Mouse (Mus musculus): Measurements from ENCODE around the gene Zfr2. TPM values are rescaled to one million over a fixed set of nuclear protein-coding genes. Genes with fewer than 3 reads are reported as not detected.

Gene Zfr2
- polyA plus RNA-seq, 1 experiment from 2014 or later, result 0.26 TPM

- Histone ChIP-seq H3K79me2 (ENCODE audit: inconsistent target) (peaks cover 6% of the 10 kb centered on the region), H3K4me3 (ENCODE audit: inconsistent target) (no peak overlapping the region), H3K27ac (no peak overlapping the region), H3K36me3 (ENCODE audit: inconsistent target) (peaks cover 18% of the 10 kb centered on the region; the same call in 1 of the 2 replicates)
- 93% methylated on average over 17 of the region's 19 CpGs for WGBS (ENCODE audit: missing documents)
Measured at GRCm38 (mm10) chr10:81273842-81274241, 40.9 kb downstream of the Zfr2 start.

- Histone ChIP-seq H3K4me3 (ENCODE audit: inconsistent target) (no peak overlapping the region), H3K79me2 (ENCODE audit: inconsistent target) (no peaks in the 10 kb centered on the region), H3K36me3 (ENCODE audit: inconsistent target) (peaks cover 10% of the 10 kb centered on the region; the same call in 1 of the 2 replicates), H3K27ac (no peak overlapping the region)
- 91% methylated on average over 17 of the region's 22 CpGs for WGBS (ENCODE audit: missing documents)
Measured at GRCm38 (mm10) chr10:81277676-81278075, 44.7 kb downstream of the Zfr2 start.

GRCm38 (mm10) chr10:81279496-81279895, 46.5 kb downstream of the Zfr2 start:
- Histone ChIP-seq H3K4me3 (ENCODE audit: inconsistent target) (no peak overlapping the region), H3K27ac (no peak overlapping the region), H3K79me2 (ENCODE audit: inconsistent target) (no peaks in the 10 kb centered on the region), H3K36me3 (ENCODE audit: inconsistent target) (no peaks in the 10 kb centered on the region)
- 92% methylated on average over 10 of the region's 10 CpGs for WGBS (ENCODE audit: missing documents)

DNA sequence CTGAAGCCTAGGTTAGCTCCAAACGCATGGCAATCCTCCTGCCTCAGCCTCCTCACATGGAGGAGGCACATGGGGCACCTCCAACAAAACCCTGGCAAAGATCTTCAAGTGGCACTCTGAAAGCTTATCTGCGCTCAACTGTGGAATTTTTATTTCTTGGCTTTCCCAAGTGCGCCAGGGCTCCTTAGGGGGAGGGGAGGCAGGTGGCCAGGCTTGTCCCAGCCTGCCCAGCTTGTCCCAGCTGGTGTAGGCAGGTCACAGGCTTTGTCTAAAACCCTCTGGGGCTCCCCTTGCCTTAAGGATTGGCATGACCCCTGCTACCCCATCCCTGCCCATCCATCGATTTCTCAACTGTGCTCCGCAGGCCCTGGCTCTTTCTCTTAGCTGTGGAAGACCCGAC, 51.2 kb downstream of the Zfr2 start:
- Histone ChIP-seq H3K79me2 (ENCODE audit: inconsistent target) (no peaks in the 10 kb centered on the region), H3K27ac (no peak overlapping the region), H3K4me3 (ENCODE audit: inconsistent target) (no peak overlapping the region), H3K36me3 (ENCODE audit: inconsistent target) (no peaks in the 10 kb centered on the region)
- WGBS (ENCODE audit: missing documents), result 88% methylated on average over 6 of the region's 6 CpGs

DNA sequence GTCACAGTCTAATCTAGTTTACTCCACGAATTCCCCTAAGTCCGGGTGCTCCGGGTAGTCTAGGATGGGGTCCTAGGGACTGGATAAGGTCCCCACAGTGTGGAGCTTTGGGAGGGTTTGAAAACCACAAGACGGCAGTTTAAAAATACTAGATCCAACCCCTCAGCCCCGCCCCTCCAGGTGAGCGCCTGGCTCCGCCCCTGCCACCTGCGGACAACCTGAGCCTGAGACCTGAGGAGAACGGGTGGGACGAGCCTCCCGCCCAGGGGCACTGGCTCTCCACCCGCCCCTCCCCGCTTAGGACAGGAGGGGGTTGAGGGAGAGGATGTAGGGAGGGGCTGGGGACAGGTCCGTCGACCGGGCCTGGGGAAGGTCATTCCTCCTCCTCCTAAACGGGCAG, 51.8 kb downstream of the Zfr2 start:
- no peaks in the 10 kb centered on the region for H3K79me2 ChIP-seq (ENCODE audit: inconsistent target)
- H3K4me3 ChIP-seq (ENCODE audit: inconsistent target), result peak overlapping the region; percentile 48; the same call in 1 of the 2 replicates
- WGBS (ENCODE audit: missing documents), result 65% methylated on average over 16 of the region's 17 CpGs
- no peaks in the 10 kb centered on the region for H3K36me3 ChIP-seq (ENCODE audit: inconsistent target)
- no peak overlapping the region for H3K27ac ChIP-seq

GRCm38 (mm10) chr10:81285694-81286450, 52.9 kb downstream of the Zfr2 start:
- WGBS (ENCODE audit: missing documents), result 4% methylated on average over 53 of the region's 54 CpGs
- Histone ChIP-seq H3K36me3 (ENCODE audit: inconsistent target) (no peaks in the 10 kb centered on the region), H3K27ac (no peak overlapping the region), H3K79me2 (ENCODE audit: inconsistent target) (no peaks in the 10 kb centered on the region), H3K4me3 (ENCODE audit: inconsistent target) (peak overlapping the region; percentile 48)

- no peak overlapping the region for H3K27ac ChIP-seq
- no peaks in the 10 kb centered on the region for H3K79me2 ChIP-seq (ENCODE audit: inconsistent target)
- H3K4me3 ChIP-seq (ENCODE audit: inconsistent target), result no peak overlapping the region
- WGBS (ENCODE audit: missing documents), result 67% methylated on average over 6 of the region's 6 CpGs
- H3K36me3 ChIP-seq (ENCODE audit: inconsistent target), result no peaks in the 10 kb centered on the region
Measured at GRCm38 (mm10) chr10:81286586-81286985, 53.6 kb downstream of the Zfr2 start.

DNA sequence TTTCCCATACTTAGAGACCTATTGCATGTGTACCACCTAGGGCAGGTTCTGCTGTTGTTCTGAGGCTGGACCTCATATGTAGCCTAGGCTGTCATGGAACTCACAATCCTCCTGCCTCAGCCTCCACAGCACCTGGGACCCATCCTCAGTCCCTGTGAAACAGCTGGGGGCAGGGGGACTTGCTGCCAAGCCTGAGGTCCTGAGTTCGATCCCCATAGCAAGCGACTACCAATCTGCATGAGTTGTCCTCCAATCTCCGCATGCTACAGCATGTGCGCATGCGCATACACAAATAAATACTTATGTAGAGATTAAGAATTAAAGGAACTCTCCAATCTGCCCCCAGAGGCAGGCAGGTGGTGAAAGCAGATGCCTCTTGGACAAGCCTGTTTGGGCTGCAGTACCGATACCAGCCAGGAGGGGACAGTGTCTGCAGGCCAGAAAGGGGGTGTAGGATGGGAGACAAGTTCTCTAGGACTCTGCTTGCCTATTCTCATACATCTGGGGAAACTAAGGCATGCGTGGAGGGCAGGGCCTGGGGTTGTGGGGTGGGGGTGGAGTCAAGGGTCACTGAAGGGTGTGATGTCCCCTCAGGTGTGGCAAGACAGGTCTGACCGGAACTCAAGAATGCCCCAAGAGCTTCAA, 54.7 kb downstream of the Zfr2 start:
- H3K36me3 ChIP-seq (ENCODE audit: inconsistent target), result no peaks in the 10 kb centered on the region
- 75% methylated on average over 8 of the region's 8 CpGs for WGBS (ENCODE audit: missing documents)
- no peak overlapping the region for H3K27ac ChIP-seq
- no peak overlapping the region for H3K4me3 ChIP-seq (ENCODE audit: inconsistent target)
- no peaks in the 10 kb centered on the region for H3K79me2 ChIP-seq (ENCODE audit: inconsistent target)

GRCm38 (mm10) chr10:81288601-81289000, 55.6 kb downstream of the Zfr2 start:
- H3K36me3 ChIP-seq (ENCODE audit: inconsistent target), result no peaks in the 10 kb centered on the region
- H3K79me2 ChIP-seq (ENCODE audit: inconsistent target), result peaks cover 5% of the 10 kb centered on the region
- H3K27ac ChIP-seq, result no peak overlapping the region
- WGBS (ENCODE audit: missing documents), result 48% methylated on average over 6 of the region's 6 CpGs
- H3K4me3 ChIP-seq (ENCODE audit: inconsistent target), result no peak overlapping the region

DNA sequence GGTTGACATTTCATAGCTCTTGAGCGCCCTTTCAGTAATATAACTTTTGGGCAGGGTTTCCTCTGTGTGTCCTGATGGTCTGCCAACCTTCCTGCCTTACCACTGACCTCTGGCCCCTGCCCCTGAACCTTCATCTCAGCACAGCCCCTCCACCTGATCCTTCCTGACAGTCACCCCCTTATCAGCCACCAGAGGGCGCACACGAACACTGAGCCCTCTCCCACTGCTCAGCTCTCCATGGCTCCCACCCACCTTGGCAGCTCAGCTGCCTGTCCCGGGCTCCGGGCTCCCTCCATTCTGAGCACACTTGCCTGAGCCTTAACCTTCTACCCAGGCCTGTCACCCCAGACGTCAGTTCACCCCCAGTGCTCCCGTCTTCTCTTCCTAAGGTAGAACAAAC, 56.3 kb downstream of the Zfr2 start:
- 19% methylated on average over 7 of the region's 7 CpGs for WGBS (ENCODE audit: missing documents)
- H3K79me2 ChIP-seq (ENCODE audit: inconsistent target), result peaks cover 12% of the 10 kb centered on the region

DNA sequence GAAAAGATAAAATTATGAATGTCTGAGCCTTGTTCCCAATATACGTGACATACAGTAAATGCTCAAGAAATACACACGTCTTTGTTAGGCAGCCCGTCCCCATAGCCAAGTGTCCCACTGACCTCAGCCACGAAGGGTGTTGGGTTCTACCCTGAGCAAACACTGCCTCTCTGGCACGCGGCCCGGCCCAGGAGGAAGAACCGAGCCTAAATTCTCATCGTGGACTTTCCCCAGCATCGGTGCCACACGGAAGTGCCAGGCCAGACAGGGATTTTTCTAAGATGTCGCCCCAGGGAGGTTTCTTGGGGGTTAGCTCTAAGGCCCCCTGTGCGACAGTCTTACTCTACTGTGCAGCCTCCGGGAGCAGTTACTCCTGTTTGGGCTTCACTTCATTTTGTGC, 56.9 kb downstream of the Zfr2 start:
- Histone ChIP-seq H3K27ac (no peak overlapping the region), H3K4me3 (ENCODE audit: inconsistent target) (no peak overlapping the region), H3K36me3 (ENCODE audit: inconsistent target) (no peaks in the 10 kb centered on the region), H3K79me2 (ENCODE audit: inconsistent target) (peaks cover 17% of the 10 kb centered on the region)
- 75% methylated on average over 14 of the region's 14 CpGs for WGBS (ENCODE audit: missing documents)

More for the DNA sequence above, 56.3 kb downstream of the Zfr2 start:
- no peak overlapping the region for H3K27ac ChIP-seq
- no peaks in the 10 kb centered on the region for H3K36me3 ChIP-seq (ENCODE audit: inconsistent target)
- H3K4me3 ChIP-seq (ENCODE audit: inconsistent target), result no peak overlapping the region

DNA sequence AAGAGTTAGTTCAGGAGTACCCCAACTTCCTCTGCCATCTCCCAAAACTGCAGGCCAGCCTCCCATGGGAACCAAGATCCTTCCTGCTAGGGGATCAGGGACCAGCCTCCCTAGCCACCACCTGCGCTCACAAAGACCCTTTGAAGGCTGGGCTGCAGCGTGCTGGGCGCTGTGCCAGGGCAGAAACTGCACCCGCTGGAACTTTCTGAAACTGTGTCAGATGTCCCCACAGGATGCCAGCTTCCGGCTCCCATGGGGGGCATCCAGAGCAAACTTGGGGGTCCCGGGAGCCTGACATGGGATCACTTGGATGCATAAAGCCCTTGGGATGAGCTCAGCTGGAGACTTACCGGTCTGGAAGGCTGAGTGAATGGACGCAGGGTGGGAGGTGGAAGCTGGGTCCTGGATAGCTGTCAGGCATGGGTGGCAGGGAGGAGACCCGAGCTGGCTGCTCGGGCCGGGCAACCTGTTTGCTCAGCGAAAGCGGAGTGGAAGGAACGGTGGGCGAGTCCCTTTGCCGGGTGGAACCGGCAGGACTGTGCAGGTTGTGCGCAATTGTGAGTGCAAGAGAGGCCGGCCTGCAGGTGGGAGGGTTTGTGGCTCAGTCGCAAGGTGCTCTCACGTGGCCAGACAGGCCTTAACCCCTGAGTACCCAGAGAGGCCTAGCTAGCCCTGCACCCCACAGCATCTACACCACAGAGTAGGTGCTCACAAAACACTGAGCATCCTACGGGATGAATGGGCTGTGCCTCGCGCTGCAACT, 57.9 kb downstream of the Zfr2 start:
- H3K27ac ChIP-seq, result peak overlapping the region; percentile 41

DNA sequence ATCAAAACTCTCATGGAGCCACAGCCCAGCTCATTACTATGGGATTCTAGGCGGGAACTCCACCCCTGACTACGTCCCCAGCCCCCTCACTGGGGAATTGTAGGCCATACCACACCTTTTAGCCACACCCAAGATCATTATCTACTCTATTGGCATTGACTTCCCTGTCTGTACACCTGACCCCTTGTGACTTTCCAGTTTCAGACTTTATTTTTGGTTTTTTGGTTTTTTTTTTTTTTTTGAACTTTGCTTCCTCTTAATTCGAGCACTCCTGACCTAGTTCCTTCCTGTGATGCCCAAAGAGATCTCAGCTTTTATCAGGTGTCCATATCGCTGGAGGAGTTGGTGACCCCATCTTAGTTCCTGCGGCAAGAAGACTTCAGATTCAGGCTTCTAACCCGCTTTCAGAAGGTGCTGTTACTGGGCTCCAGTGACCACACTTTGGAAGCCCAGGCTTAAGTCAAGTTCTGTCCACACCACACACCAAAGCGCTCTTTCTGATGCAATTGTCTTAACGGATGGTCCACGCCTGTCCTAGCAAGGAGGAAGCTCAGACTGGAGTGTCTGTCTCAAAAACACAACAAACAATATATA, 58.7 kb downstream of the Zfr2 start, which contains the start of gene Tjp3:
Tjp3 (minus strand) TSS at position 71 of the 594 bp plus-strand sequence.
- peaks cover 35% of the 10 kb centered on the region for H3K79me2 ChIP-seq (ENCODE audit: inconsistent target)
- H3K4me3 ChIP-seq (ENCODE audit: inconsistent target), result no peak within 1 kb of the TSS
- peak within 1 kb of the TSS; percentile 41 for H3K27ac ChIP-seq
- H3K36me3 ChIP-seq (ENCODE audit: inconsistent target), result no peaks in the 10 kb centered on the region
- 17% methylated on average over 9 of the region's 9 CpGs for WGBS (ENCODE audit: missing documents)

More for the DNA sequence above, 57.9 kb downstream of the Zfr2 start:
- H3K4me3 ChIP-seq (ENCODE audit: inconsistent target), result no peak overlapping the region
- no peaks in the 10 kb centered on the region for H3K36me3 ChIP-seq (ENCODE audit: inconsistent target)
- peaks cover 28% of the 10 kb centered on the region for H3K79me2 ChIP-seq (ENCODE audit: inconsistent target)
- 44% methylated on average over 22 of the region's 24 CpGs for WGBS (ENCODE audit: missing documents)

GRCm38 (mm10) chr10:81292554-81293333, 59.8 kb downstream of the Zfr2 start, which contains the start of gene Pip5k1c:
Gene Pip5k1c, plus strand, starts transcription at chr10:81292963.
- H3K4me3 ChIP-seq (ENCODE audit: inconsistent target), result peak within 1 kb of the TSS; percentile 79
- H3K27ac ChIP-seq, result peak within 1 kb of the TSS; percentile 43
- H3K36me3 ChIP-seq (ENCODE audit: inconsistent target), result no peaks in the 10 kb centered on the region
- peaks cover 46% of the 10 kb centered on the region for H3K79me2 ChIP-seq (ENCODE audit: inconsistent target)
- under 1% methylated on average over 73 of the region's 80 CpGs for WGBS (ENCODE audit: missing documents)

Data from macrophage (primary cell).